Mouse (Mus musculus) kidney, embryonic 15.5 days (tissue): ENCODE data around the gene Krt79. TPM values are rescaled to one million over a fixed set of nuclear protein-coding genes. Genes with fewer than 3 reads are reported as not detected.

Source experiments
- ATAC-seq: fragments of 200-750 bp; cut with Nextera tagmentation; replicated peaks from 2 replicates; pipeline ENCODE4 v1.8.0; 2017; ENCODE audit warnings: moderate TSS enrichment; ENCODE audit not compliant: low FRiP score
- H3K27ac ChIP-seq: fragments of 300-500 bp; sonication (generic); 2 replicates; pipeline ENCODE4 v1.5.1; 2015; ENCODE audit warnings: mild to moderate bottlenecking, inconsistent platforms
- H3K27me3 ChIP-seq: fragments of 300-500 bp; sonication (generic); 2 replicates; pipeline ENCODE4 v1.6.1; 2015; ENCODE audit warnings: inconsistent platforms
- H3K36me3 ChIP-seq: fragments of 300-500 bp; sonication (generic); 2 replicates; pipeline ENCODE4 v1.6.1; 2015; ENCODE audit warnings: inconsistent platforms
- H3K4me1 ChIP-seq: fragments of 300-500 bp; sonication (generic); 2 replicates; pipeline ENCODE4 v1.6.1; 2015; ENCODE audit warnings: inconsistent platforms
- H3K4me2 ChIP-seq: fragments of 300-500 bp; sonication (generic); 2 replicates; pipeline ENCODE4 v1.6.1; 2015; ENCODE audit warnings: moderate library complexity, mild to moderate bottlenecking, inconsistent platforms
- H3K4me3 ChIP-seq: fragments of 300-500 bp; sonication (generic); replicated peaks from 2 replicates; pipeline ENCODE4 v1.5.1; 2015; ENCODE audit warnings: mild to moderate bottlenecking, inconsistent platforms
- H3K9ac ChIP-seq: fragments of 300-500 bp; sonication (generic); 2 replicates; pipeline ENCODE4 v1.6.1; 2015; ENCODE audit warnings: mild to moderate bottlenecking, inconsistent platforms
- H3K9me3 ChIP-seq: fragments of 300-500 bp; sonication (generic); replicated peaks from 2 replicates; pipeline ENCODE4 v1.6.1; 2016; ENCODE audit warnings: inconsistent platforms
- WGBS: fragments of 180-500 bp; shearing (Covaris S2); methylation state at CpG from one replicate; pipeline ENCODE4 v1.1.7; 2015; ENCODE audit warnings: mixed read lengths; 5-methylcytosine and 5-hydroxymethylcytosine counted together
- polyA plus RNA-seq: library from polyadenylated mRNA; unstranded; fragments of >200 nt; fragmentation: Nextera tagmentation; extraction: Ambion mirVana; gene quantifications from 2 replicates; pipeline ENCODE4 v1.2.1, GENCODE M21; 2015

The Krt79 gene
- polyA plus RNA-seq, 1 experiment from 2014 or later: 0.45 TPM

- Histone ChIP-seq H3K4me3 (no peak overlapping the region), H3K27ac (peak overlapping the region; percentile 4; the same call in 1 of the 2 replicates), H3K9me3 (no peaks in the 10 kb centered on the region), H3K27me3 (peaks cover 23% of the 10 kb centered on the region), H3K4me2 (no peak overlapping the region), H3K36me3 (no peaks in the 10 kb centered on the region), H3K4me1 (peaks cover 33% of the 10 kb centered on the region), H3K9ac (no peak overlapping the region)
- whole genome bisulfite sequencing: 47% methylated on average over 12 of the region's 12 CpGs
- peak; percentile 43; the same call in 1 of the 2 replicates for ATAC-seq
Observed at GRCm38 (mm10) chr15:101927340-101928080, 12.6 kb downstream of the Krt79 start.

GRCm38 (mm10) chr15:101925041-101925440 is 15.1 kb downstream of the Krt79 start:
- Histone ChIP-seq H3K36me3 (no peaks in the 10 kb centered on the region), H3K4me3 (no peak overlapping the region), H3K9ac (no peak overlapping the region), H3K4me1 (peaks cover 25% of the 10 kb centered on the region), H3K9me3 (no peaks in the 10 kb centered on the region), H3K27me3 (peaks cover 8% of the 10 kb centered on the region), H3K27ac (no peak overlapping the region), H3K4me2 (no peak overlapping the region)
- WGBS: 89% methylated on average over 1 of the region's 1 CpGs
- no peak for ATAC-seq

GRCm38 (mm10) chr15:101924635-101925034 is 15.5 kb downstream of the Krt79 start, which contains the start of gene Krt4:
TSS of gene Krt4 (minus strand) at chr15:101924735.
- Histone ChIP-seq H3K27ac (no peak within 1 kb of the TSS), H3K27me3 (peaks cover 4% of the 10 kb centered on the region; the same call in 1 of the 2 replicates), H3K36me3 (no peaks in the 10 kb centered on the region), H3K4me2 (no peak within 1 kb of the TSS), H3K4me3 (no peak within 1 kb of the TSS), H3K4me1 (peaks cover 21% of the 10 kb centered on the region), H3K9me3 (no peaks in the 10 kb centered on the region), H3K9ac (no peak within 1 kb of the TSS)
- no peak for ATAC-seq
- WGBS: 82% methylated on average over 11 of the region's 11 CpGs

- ATAC-seq: no peak
- no peaks in the 10 kb centered on the region for H3K9me3 ChIP-seq
- no peak overlapping the region for H3K27ac ChIP-seq
- no peaks in the 10 kb centered on the region for H3K27me3 ChIP-seq
- H3K9ac ChIP-seq: no peak overlapping the region
- 91% methylated on average over 2 of the region's 2 CpGs for WGBS
- no peak overlapping the region for H3K4me3 ChIP-seq
- no peaks in the 10 kb centered on the region for H3K36me3 ChIP-seq
- peaks cover 2% of the 10 kb centered on the region for H3K4me1 ChIP-seq
- no peak overlapping the region for H3K4me2 ChIP-seq
Observed at GRCm38 (mm10) chr15:101922296-101922695, 17.8 kb downstream of the Krt79 start.

GRCm38 (mm10) chr15:101916072-101916471 is 24.1 kb downstream of the Krt79 start:
- Histone ChIP-seq H3K27me3 (peaks cover 7% of the 10 kb centered on the region; the same call in 1 of the 2 replicates), H3K4me1 (peaks cover 6% of the 10 kb centered on the region; the same call in 1 of the 2 replicates), H3K36me3 (no peaks in the 10 kb centered on the region), H3K4me2 (no peak overlapping the region), H3K4me3 (no peak overlapping the region), H3K9ac (no peak overlapping the region), H3K9me3 (no peaks in the 10 kb centered on the region), H3K27ac (no peak overlapping the region)
- 70% methylated on average over 2 of the region's 2 CpGs for WGBS
- ATAC-seq: no peak

- no peak overlapping the region for H3K4me3 ChIP-seq
- WGBS: 78% methylated on average over 5 of the region's 5 CpGs
Observed at GRCm38 (mm10) chr15:101904849-101905248, 35.3 kb downstream of the Krt79 start.

GRCm38 (mm10) chr15:101902171-101903149 is 37.7 kb downstream of the Krt79 start:
- Histone ChIP-seq H3K36me3 (no peaks in the 10 kb centered on the region), H3K27me3 (no peaks in the 10 kb centered on the region), H3K4me1 (peaks cover 8% of the 10 kb centered on the region; the same call in 1 of the 2 replicates), H3K4me2 (no peak overlapping the region), H3K27ac (no peak overlapping the region), H3K9me3 (no peaks in the 10 kb centered on the region), H3K9ac (no peak overlapping the region), H3K4me3 (no peak overlapping the region)
- ATAC-seq: no peak
- 48% methylated on average over 12 of the region's 12 CpGs for WGBS

More at GRCm38 (mm10) chr15:101904849-101905248, 35.3 kb downstream of the Krt79 start:
- Histone ChIP-seq H3K9ac (no peak overlapping the region), H3K9me3 (no peaks in the 10 kb centered on the region), H3K27ac (no peak overlapping the region), H3K4me1 (peaks cover 8% of the 10 kb centered on the region; the same call in 1 of the 2 replicates), H3K4me2 (no peak overlapping the region), H3K36me3 (no peaks in the 10 kb centered on the region), H3K27me3 (no peaks in the 10 kb centered on the region)
- ATAC-seq: no peak

GRCm38 (mm10) chr15:101895216-101895615 is 44.9 kb downstream of the Krt79 start:
- H3K27me3 ChIP-seq: no peaks in the 10 kb centered on the region
- no peak overlapping the region for H3K27ac ChIP-seq
- ATAC-seq: no peak
- 97% methylated on average over 4 of the region's 4 CpGs for WGBS
- H3K4me2 ChIP-seq: no peak overlapping the region
- no peaks in the 10 kb centered on the region for H3K9me3 ChIP-seq
- H3K4me3 ChIP-seq: no peak overlapping the region
- H3K36me3 ChIP-seq: no peaks in the 10 kb centered on the region
- no peaks in the 10 kb centered on the region for H3K4me1 ChIP-seq
- H3K9ac ChIP-seq: no peak overlapping the region

- WGBS: 54% methylated on average over 4 of the region's 4 CpGs
- Histone ChIP-seq H3K27ac (no peak within 1 kb of the TSS), H3K36me3 (no peaks in the 10 kb centered on the region), H3K4me3 (no peak within 1 kb of the TSS), H3K9me3 (no peaks in the 10 kb centered on the region), H3K9ac (no peak within 1 kb of the TSS), H3K27me3 (no peaks in the 10 kb centered on the region; the same call in 1 of the 2 replicates), H3K4me1 (no peaks in the 10 kb centered on the region), H3K4me2 (no peak within 1 kb of the TSS)
- ATAC-seq: no peak
Observed at GRCm38 (mm10) chr15:101892820-101893219, 47.3 kb downstream of the Krt79 start, which contains the start of gene Krt76. TSS of gene Krt76 (minus strand) at chr15:101892920.

GRCm38 (mm10) chr15:101879776-101880175 is 60.3 kb downstream of the Krt79 start:
- no peaks in the 10 kb centered on the region for H3K36me3 ChIP-seq
- peaks cover 22% of the 10 kb centered on the region for H3K27me3 ChIP-seq
- no peak for ATAC-seq
- H3K9me3 ChIP-seq: no peaks in the 10 kb centered on the region
- 35% methylated on average over 10 of the region's 11 CpGs for WGBS
- H3K4me2 ChIP-seq: no peak overlapping the region
- no peak overlapping the region for H3K4me3 ChIP-seq
- H3K4me1 ChIP-seq: no peaks in the 10 kb centered on the region
- H3K9ac ChIP-seq: no peak overlapping the region
- no peak overlapping the region for H3K27ac ChIP-seq
